In the genomic region with DNA sequence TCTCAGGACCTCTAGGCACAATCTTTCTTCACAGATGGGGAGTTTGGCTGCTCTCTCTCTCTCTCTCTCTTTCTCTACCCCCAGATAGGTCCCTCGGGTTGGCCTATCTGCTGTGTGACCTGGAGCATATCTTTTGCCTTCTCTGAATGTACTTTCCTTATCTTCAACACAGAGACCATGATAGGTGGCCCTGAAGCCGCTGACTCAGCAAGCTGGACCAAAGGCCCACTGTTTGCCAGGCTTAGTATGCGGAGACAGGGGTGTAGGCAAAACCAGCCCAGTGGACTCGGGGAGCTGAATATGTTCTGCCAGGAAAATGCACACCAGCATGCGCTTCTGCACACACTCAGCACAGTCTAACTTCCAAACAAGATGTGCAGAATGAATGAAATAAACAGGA, we compare ENCODE assay signal across 9 mouse cellular contexts.
DNase-seq lines count a peak whose midpoint lies in the region; ATAC-seq and TF ChIP-seq lines count a peak whose summit lies in the region.
"Had no signal": no experiment of that assay in that cellular context is flagged by ENCODE, and none has a peak within 500 bp of the region (broad histone marks: within the 10 kb centered on the region; RNA-seq: fewer than 3 reads in every experiment).

No protein-coding gene starts in this region.

- TF ChIP-seq CTCF in midbrain, postnatal 0 days (IDR thresholded peaks at IDR 0.05) = no peak

- H3K9ac ChIP-seq in heart, embryonic 14.5 days (ENCODE audit: low read length) = no peak overlapping the region
- no peak overlapping the region for H3K9ac ChIP-seq in embryonic facial prominence, embryonic 13.5 days
- no peak overlapping the region for H3K9ac ChIP-seq in intestine, embryonic 16.5 days (ENCODE audit: low read depth, low read length)
- H3K9ac ChIP-seq in midbrain, postnatal 0 days (replicated peaks; ENCODE audit: low read length, poor library complexity, severe bottlenecking) = no peak overlapping the region
- H3K9ac ChIP-seq: liver, embryonic 14.5 days had no signal

- DNase-seq in heart, postnatal 36 days = no peak
- no peak for DNase-seq in midbrain, postnatal 0 days (ENCODE audit: low spot score)
- DNase-seq in ovary, postnatal 36 days (ENCODE audit: low spot score) = no peak
- no peak for DNase-seq in left cerebral cortex, postnatal 36 days (ENCODE audit: low spot score in 2 of 2)
- DNase-seq in frontal cortex, postnatal 25 days (ENCODE audit: low spot score in 2 of 2) = no peak

- intact Hi-C loops in heart, postnatal 36 days (cut with DNase I) = no loop called here
- intact Hi-C loops in left cerebral cortex, postnatal 36 days (cut with DNase I) = loop anchor here (5.0 kb wide), 1 partner anchor 151 kb away; the partner anchor contains the start of gene Rybp

- H3K27me3 ChIP-seq in heart, embryonic 14.5 days (ENCODE audit: control insufficient read depth, insufficient read depth, low read length) = peaks cover 16% of the 10 kb centered on the region
- peaks cover 54% of the 10 kb centered on the region for H3K27me3 ChIP-seq in embryonic facial prominence, embryonic 13.5 days
- H3K27me3 ChIP-seq in intestine, embryonic 16.5 days (replicated peaks; ENCODE audit: control insufficient read depth, insufficient read depth, low read length) = no peaks in the 10 kb centered on the region
- H3K27me3 ChIP-seq in midbrain, postnatal 0 days (ENCODE audit: insufficient read depth, low read length) = no peaks in the 10 kb centered on the region

- peak overlapping the region; percentile 67; the same call in 1 of the 2 replicates for H3K4me2 ChIP-seq in heart, embryonic 14.5 days (ENCODE audit: low read length)
- H3K4me2 ChIP-seq in embryonic facial prominence, embryonic 13.5 days = peak overlapping the region; percentile 60
- 0 out of 2 replicates have a peak overlapping the region, but pooled peaks have one; percentile 61 for H3K4me2 ChIP-seq in intestine, embryonic 16.5 days (ENCODE audit: low read depth, low read length)
- peak overlapping the region; percentile 65 for H3K4me2 ChIP-seq in midbrain, postnatal 0 days (ENCODE audit: low read depth, low read length, poor library complexity, severe bottlenecking)

- ATAC-seq in heart, embryonic 14.5 days (ENCODE audit: insufficient number of reproducible peaks, insufficient read depth, low FRiP score, low read depth) = no peak
- ATAC-seq in embryonic facial prominence, embryonic 13.5 days (ENCODE audit: insufficient number of reproducible peaks, insufficient read depth, low FRiP score, low TSS enrichment, low read depth) = no peak
- no peak; the same call in 1 of the 2 replicates for ATAC-seq in intestine, embryonic 16.5 days
- ATAC-seq in midbrain, postnatal 0 days (ENCODE audit: low FRiP score) = no peak

- no peaks in the 10 kb centered on the region for H3K9me3 ChIP-seq in heart, embryonic 14.5 days (ENCODE audit: control insufficient read depth, low read length)
- no peaks in the 10 kb centered on the region for H3K9me3 ChIP-seq in embryonic facial prominence, embryonic 13.5 days
- no peaks in the 10 kb centered on the region; the same call in 1 of the 2 replicates for H3K9me3 ChIP-seq in intestine, embryonic 16.5 days (ENCODE audit: control insufficient read depth, low read length)
- no peaks in the 10 kb centered on the region for H3K9me3 ChIP-seq in midbrain, postnatal 0 days (ENCODE audit: low read length)

- H3K4me1 ChIP-seq in heart, embryonic 14.5 days (ENCODE audit: control insufficient read depth in 2 of 2, insufficient read depth in 2 of 2, low read length in 2 of 2) = peaks cover 6 to 12% of the 10 kb centered on the region in 2 experiments; a peak in 2 of 4 replicates
- peaks cover 24% of the 10 kb centered on the region for H3K4me1 ChIP-seq in embryonic facial prominence, embryonic 13.5 days
- H3K4me1 ChIP-seq in intestine, embryonic 16.5 days (ENCODE audit: control insufficient read depth, insufficient read depth, low read length) = peaks cover 5% of the 10 kb centered on the region
- H3K4me1 ChIP-seq in midbrain, postnatal 0 days (ENCODE audit: insufficient read depth, low read length) = peaks cover 8% of the 10 kb centered on the region

- H3K36me3 ChIP-seq in heart, embryonic 14.5 days (ENCODE audit: control insufficient read depth, insufficient read depth, low read length) = no peaks in the 10 kb centered on the region
- H3K36me3 ChIP-seq in embryonic facial prominence, embryonic 13.5 days = no peaks in the 10 kb centered on the region
- H3K36me3 ChIP-seq in intestine, embryonic 16.5 days (ENCODE audit: control insufficient read depth, insufficient read depth, low read length) = no peaks in the 10 kb centered on the region
- no peaks in the 10 kb centered on the region for H3K36me3 ChIP-seq in midbrain, postnatal 0 days (ENCODE audit: insufficient read depth, low read length)

- no peak overlapping the region for H3K27ac ChIP-seq in heart, embryonic 14.5 days (replicated peaks in 1 of 2; ENCODE audit: control insufficient read depth in 1 of 2, insufficient read depth in 1 of 2, low read depth in 2 of 2, low read length in 2 of 2)
- no peak overlapping the region for H3K27ac ChIP-seq in embryonic facial prominence, embryonic 13.5 days
- H3K27ac ChIP-seq in intestine, embryonic 16.5 days (ENCODE audit: low read length) = no peak overlapping the region
- H3K27ac ChIP-seq in midbrain, postnatal 0 days (ENCODE audit: low read depth, low read length) = no peak overlapping the region
- H3K27ac ChIP-seq: liver, embryonic 14.5 days had no signal

- WGBS in heart, embryonic 14.5 days = 28% methylated on average over 5 of the region's 5 CpGs
- 24% methylated on average over 5 of the region's 5 CpGs for WGBS in embryonic facial prominence, embryonic 13.5 days
- WGBS in intestine, embryonic 16.5 days = 41% methylated on average over 5 of the region's 5 CpGs
- 44% methylated on average over 5 of the region's 5 CpGs for WGBS in midbrain, postnatal 0 days

- no peak overlapping the region for H3K4me3 ChIP-seq in heart, embryonic 14.5 days (ENCODE audit: control insufficient read depth in 1 of 2, insufficient read depth in 1 of 2, low read depth in 1 of 2, low read length in 2 of 2)
- H3K4me3 ChIP-seq in embryonic facial prominence, embryonic 13.5 days = no peak overlapping the region
- no peak overlapping the region for H3K4me3 ChIP-seq in intestine, embryonic 16.5 days (ENCODE audit: low read length)
- H3K4me3 ChIP-seq in midbrain, postnatal 0 days (ENCODE audit: low read depth, low read length) = no peak overlapping the region
